Mouse (Mus musculus) stomach, embryonic 14.5 days (tissue): ENCODE data around the gene Ccdc122. TPM values are rescaled to one million over a fixed set of nuclear protein-coding genes. Genes with fewer than 3 reads are reported as not detected.
"Not testable (repeated sequence)": the region's sequence is repeated elsewhere in the genome, so short reads cannot be mapped to it uniquely, and the experiment has no call there.

Source experiments
- ATAC-seq: fragments of 200-750 bp; cut with Nextera tagmentation; 2 replicates; pipeline ENCODE4 v1.8.0; 2017; ENCODE audit warnings: low read depth, moderate TSS enrichment; ENCODE audit not compliant: insufficient number of reproducible peaks, insufficient read depth, low FRiP score
- H3K27ac ChIP-seq: fragments of 300-500 bp; sonication (generic); 2 replicates; pipeline ENCODE4 v1.5.1; 2014; ENCODE audit warnings: mild to moderate bottlenecking, low read length, moderate library complexity, mixed read lengths
- H3K27me3 ChIP-seq: fragments of 300-500 bp; sonication (generic); 2 replicates; pipeline ENCODE4 v1.6.1; 2014; ENCODE audit warnings: low read length, control low read depth, mixed read lengths; ENCODE audit not compliant: control insufficient read depth, insufficient read depth
- H3K36me3 ChIP-seq: fragments of 300-500 bp; sonication (generic); 2 replicates; pipeline ENCODE4 v1.6.1; 2014; ENCODE audit warnings: mild to moderate bottlenecking, control low read depth, low read length, moderate library complexity, mixed read lengths; ENCODE audit not compliant: control insufficient read depth, insufficient read depth
- H3K4me1 ChIP-seq: fragments of 300-500 bp; sonication (generic); 2 replicates; pipeline ENCODE4 v1.6.1; 2014; ENCODE audit warnings: low read length, control low read depth, mixed read lengths; ENCODE audit not compliant: control insufficient read depth, insufficient read depth
- H3K4me2 ChIP-seq: fragments of 300-500 bp; sonication (generic); replicated peaks from 2 replicates; pipeline ENCODE4 v1.6.1; 2014; ENCODE audit warnings: low read depth, low read length, control low read depth
- H3K4me3 ChIP-seq: fragments of 300-500 bp; sonication (generic); 2 replicates; pipeline ENCODE4 v1.5.1; 2014; ENCODE audit warnings: low read depth, low read length, control low read depth
- H3K9ac ChIP-seq: fragments of 300-500 bp; sonication (generic); replicated peaks from 2 replicates; pipeline ENCODE4 v1.6.1; 2014; ENCODE audit warnings: low read depth, mild to moderate bottlenecking, control low read depth, low read length, moderate library complexity, mixed read lengths
- H3K9me3 ChIP-seq: fragments of 300-500 bp; sonication (generic); 2 replicates; pipeline ENCODE4 v1.6.1; 2016; ENCODE audit warnings: low read depth, low read length, control low read depth; ENCODE audit not compliant: control insufficient read depth
- WGBS: fragments of 180-500 bp; shearing (Covaris S2); extraction: QIAGEN DNeasy Blood & Tissue Kit; methylation state at CpG from one replicate; pipeline ENCODE4 v1.1.7; 2014; 5-methylcytosine and 5-hydroxymethylcytosine counted together
- polyA plus RNA-seq: library from polyadenylated mRNA; unstranded; fragments of >200 nt; fragmentation: Nextera tagmentation; extraction: Ambion mirVana; gene quantifications from 2 replicates; pipeline ENCODE4 v1.2.1, GENCODE M21; 2014

Ccdc122 gene
- 3.8 and 5.1 TPM in 2 replicates for polyA plus RNA-seq

GRCm38 (mm10) chr14:77036226-77037046 lies at the start of gene Ccdc122, which contains the start of gene Lacc1:
Ccdc122 (plus strand) TSS chr14:77036772.
Lacc1 (minus strand) TSS chr14:77036904.
- WGBS = under 1% methylated on average over 82 of the region's 86 CpGs
- Histone ChIP-seq H3K4me2 (peak within 1 kb of the TSS; percentile 77), H3K36me3 (0 out of 2 replicates have a peak, but pooled peaks cover 1% of the 10 kb centered on the region), H3K27ac (no peak within 1 kb of the TSS; the same call in 1 of the 2 replicates), H3K4me3 (peak within 1 kb of the TSS; percentile 53), H3K27me3 (no peaks in the 10 kb centered on the region), H3K4me1 (no peaks in the 10 kb centered on the region; the same call in 1 of the 2 replicates), H3K9me3 (no peaks in the 10 kb centered on the region), H3K9ac (peak within 1 kb of the TSS; percentile 66)
- ATAC-seq = peak; percentile 81; the same call in 1 of the 2 replicates

- not testable (repeated sequence) for H3K9ac ChIP-seq, H3K36me3 ChIP-seq, H3K27me3 ChIP-seq, H3K4me2 ChIP-seq, H3K9me3 ChIP-seq, ATAC-seq, H3K4me3 ChIP-seq, H3K27ac ChIP-seq, H3K4me1 ChIP-seq
- WGBS = 95% methylated on average over 2 of the region's 2 CpGs
Measured at GRCm38 (mm10) chr14:76990351-76990750, 46.2 kb upstream of the Ccdc122 start.

DNA sequence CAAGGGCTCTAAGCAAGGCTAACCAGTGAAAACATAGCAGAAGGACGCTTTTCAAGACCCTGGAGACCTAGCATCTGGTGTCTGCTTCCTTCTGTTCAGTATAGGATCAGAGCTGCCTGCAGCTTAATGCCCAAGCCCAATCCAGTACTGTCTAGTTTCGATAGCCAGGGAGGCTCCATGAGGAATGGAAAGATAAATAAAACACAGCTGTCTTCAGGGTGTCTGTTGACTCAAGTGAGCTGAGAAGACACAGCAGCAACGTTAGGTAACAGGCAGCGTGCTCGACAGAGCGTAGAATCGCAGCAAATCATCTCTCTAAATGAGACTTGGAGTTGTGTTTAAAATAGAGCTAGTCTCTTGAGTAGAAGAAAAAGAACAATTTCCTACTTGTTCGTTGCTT lies 31.8 kb upstream of the Ccdc122 start:
- no peaks in the 10 kb centered on the region for H3K9me3 ChIP-seq
- H3K27me3 ChIP-seq = no peaks in the 10 kb centered on the region
- peaks cover 12% of the 10 kb centered on the region for H3K4me1 ChIP-seq
- H3K27ac ChIP-seq = no peak overlapping the region; the same call in 1 of the 2 replicates
- 27% methylated on average over 8 of the region's 8 CpGs for WGBS
- no peak overlapping the region for H3K4me3 ChIP-seq
- H3K9ac ChIP-seq = no peak overlapping the region
- ATAC-seq = no peak; the same call in 1 of the 2 replicates
- no peaks in the 10 kb centered on the region for H3K36me3 ChIP-seq
- no peak overlapping the region for H3K4me2 ChIP-seq

DNA sequence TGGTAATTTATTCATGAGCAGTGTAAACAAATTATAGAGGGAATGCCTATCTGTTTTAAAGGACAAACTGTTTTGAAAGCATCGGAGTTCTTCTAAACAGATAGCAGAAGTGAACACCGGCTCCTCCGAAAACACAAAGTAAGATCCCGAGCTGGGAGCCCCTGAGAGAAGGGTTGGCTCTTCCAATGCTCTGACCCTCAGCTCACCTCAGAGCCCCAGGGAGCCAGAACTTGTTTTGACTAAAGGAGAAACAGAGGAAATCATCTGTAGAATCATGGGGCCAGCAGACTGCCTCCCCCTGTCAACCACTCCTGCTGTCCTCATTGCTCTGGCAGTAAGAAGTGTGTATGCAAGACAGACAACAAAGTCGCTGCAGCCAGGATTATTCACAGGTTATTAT lies 31.0 kb upstream of the Ccdc122 start:
- H3K4me3 ChIP-seq = no peak overlapping the region
- H3K36me3 ChIP-seq = no peaks in the 10 kb centered on the region
- WGBS = 61% methylated on average over 5 of the region's 5 CpGs
- H3K27me3 ChIP-seq = no peaks in the 10 kb centered on the region
- H3K27ac ChIP-seq = no peak overlapping the region
- peaks cover 12% of the 10 kb centered on the region for H3K4me1 ChIP-seq
- no peak overlapping the region for H3K4me2 ChIP-seq
- no peak for ATAC-seq
- H3K9ac ChIP-seq = no peak overlapping the region
- H3K9me3 ChIP-seq = no peaks in the 10 kb centered on the region

DNA sequence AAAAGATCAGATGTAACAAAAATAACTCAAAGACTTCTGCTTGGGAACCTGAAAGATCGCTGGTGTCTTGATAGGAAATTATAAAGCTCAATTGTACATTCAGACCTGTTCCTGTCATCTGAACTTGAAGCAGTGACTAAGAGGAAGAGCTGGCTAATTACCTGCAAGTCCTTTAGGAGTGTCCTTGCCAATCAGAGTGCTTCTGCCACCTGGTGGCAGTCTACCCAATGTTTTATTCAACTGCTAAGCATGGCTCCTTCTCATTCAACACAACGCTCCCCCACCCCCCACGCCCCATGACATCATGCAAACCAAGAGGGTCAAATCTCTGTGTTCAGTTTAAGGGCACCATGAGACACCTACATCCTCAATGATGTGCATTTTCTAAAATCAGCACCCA lies 28.3 kb upstream of the Ccdc122 start:
- Histone ChIP-seq H3K9me3 (no peaks in the 10 kb centered on the region), H3K4me3 (no peak overlapping the region), H3K36me3 (no peaks in the 10 kb centered on the region), H3K9ac (no peak overlapping the region), H3K27me3 (no peaks in the 10 kb centered on the region), H3K27ac (no peak overlapping the region), H3K4me1 (peaks cover 12% of the 10 kb centered on the region), H3K4me2 (no peak overlapping the region)
- ATAC-seq = no peak; the same call in 1 of the 2 replicates
- WGBS = 18% methylated on average over 3 of the region's 3 CpGs

- H3K27ac ChIP-seq = no peak overlapping the region
- H3K27me3 ChIP-seq = no peaks in the 10 kb centered on the region
- H3K4me1 ChIP-seq = no peaks in the 10 kb centered on the region
- H3K36me3 ChIP-seq = no peaks in the 10 kb centered on the region
- H3K4me2 ChIP-seq = no peak overlapping the region
- no peak overlapping the region for H3K9ac ChIP-seq
- ATAC-seq = no peak
- 10% methylated on average over 3 of the region's 3 CpGs for WGBS
- H3K4me3 ChIP-seq = no peak overlapping the region
- no peaks in the 10 kb centered on the region for H3K9me3 ChIP-seq
Measured at GRCm38 (mm10) chr14:77011804-77012203, 24.8 kb upstream of the Ccdc122 start.

DNA sequence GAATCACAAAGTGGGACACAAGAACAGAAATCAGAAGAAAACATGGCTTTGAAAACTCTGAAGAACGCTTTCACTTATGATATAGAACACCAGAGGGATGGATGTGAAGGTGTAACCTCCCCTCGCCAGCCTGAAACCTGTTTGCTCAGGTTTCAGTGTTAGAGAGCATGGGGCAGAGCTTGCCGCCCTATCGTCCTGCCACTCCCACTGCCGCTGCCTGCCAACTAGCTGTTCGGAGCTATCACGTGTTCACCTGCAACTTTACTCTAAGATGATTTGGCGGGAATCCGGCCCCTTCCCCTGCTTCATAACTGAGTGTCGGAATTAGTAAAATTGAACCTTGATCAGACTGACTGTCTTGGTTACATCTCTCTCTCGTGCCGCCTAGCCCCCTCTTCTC lies 19.8 kb upstream of the Ccdc122 start:
- ATAC-seq, H3K27me3 ChIP-seq, H3K4me3 ChIP-seq, H3K4me1 ChIP-seq, H3K9me3 ChIP-seq, H3K27ac ChIP-seq, H3K36me3 ChIP-seq, H3K9ac ChIP-seq: not testable (repeated sequence)
- 48% methylated on average over 12 of the region's 12 CpGs for WGBS
- peak overlapping the region; percentile 17; the same call in 1 of the 2 replicates for H3K4me2 ChIP-seq

GRCm38 (mm10) chr14:77017211-77017610 lies 19.4 kb upstream of the Ccdc122 start:
- H3K4me3 ChIP-seq = no peak overlapping the region
- ATAC-seq = no peak
- H3K4me1 ChIP-seq = no peaks in the 10 kb centered on the region
- no peak overlapping the region for H3K27ac ChIP-seq
- no peaks in the 10 kb centered on the region for H3K36me3 ChIP-seq
- no peaks in the 10 kb centered on the region for H3K27me3 ChIP-seq
- WGBS = 66% methylated on average over 6 of the region's 6 CpGs
- H3K4me2 ChIP-seq = peak overlapping the region; percentile 17; the same call in 1 of the 2 replicates
- no peaks in the 10 kb centered on the region for H3K9me3 ChIP-seq
- H3K9ac ChIP-seq = no peak overlapping the region
